ENCODE assay signal across 8 mouse cellular contexts in genomic region chr11:46216669-46217068, GRCm38 (mm10). TPM values are rescaled to one million over a fixed set of nuclear protein-coding genes. Genes with fewer than 3 reads are reported as not detected.
A peak's percentile ranks its signal among the peaks of the same experiment; 100 is the strongest.
DNase-seq lines count a peak whose midpoint lies in the region; ATAC-seq and TF ChIP-seq lines count a peak whose summit lies in the region.
"Had no signal": no experiment of that assay in that cellular context is flagged by ENCODE, and none has a peak within 500 bp of the region (broad histone marks: within the 10 kb centered on the region; RNA-seq: fewer than 3 reads in every experiment).

No protein-coding gene starts in this region.

- WGBS in intestine, postnatal 0 days, result 70% methylated on average over 7 of the region's 7 CpGs
- 71% methylated on average over 7 of the region's 7 CpGs for WGBS in intestine, embryonic 16.5 days

- no peak for ATAC-seq in intestine, postnatal 0 days
- no peak for ATAC-seq in intestine, embryonic 16.5 days
- peak; percentile 48 for ATAC-seq in granulocyte monocyte progenitor cell, adult 5-6 weeks (replicated peaks; ENCODE audit: poor library complexity, severe bottlenecking)

- H3K27ac ChIP-seq in intestine, postnatal 0 days (ENCODE audit: low read depth, low read length), result no peak overlapping the region
- no peak overlapping the region for H3K27ac ChIP-seq in intestine, embryonic 16.5 days (ENCODE audit: low read length)
- H3K27ac ChIP-seq: neural tube, embryonic 12.5 days had no signal

- H3K4me3 ChIP-seq in intestine, postnatal 0 days (ENCODE audit: low read depth, low read length), result no peak overlapping the region
- no peak overlapping the region for H3K4me3 ChIP-seq in intestine, embryonic 16.5 days (ENCODE audit: low read length)
- no peak overlapping the region for H3K4me3 ChIP-seq in E14TG2a.4 (replicated peaks; ENCODE audit: low read length)
- H3K4me3 ChIP-seq: neural tube, embryonic 12.5 days had no signal

- H3K4me1 ChIP-seq in intestine, postnatal 0 days (replicated peaks; ENCODE audit: control insufficient read depth, insufficient read depth, low read length), result peaks cover 7% of the 10 kb centered on the region; the same call in 1 of the 2 replicates
- H3K4me1 ChIP-seq in intestine, embryonic 16.5 days (ENCODE audit: control insufficient read depth, insufficient read depth, low read length), result peaks cover 32% of the 10 kb centered on the region
- H3K4me1 ChIP-seq in E14TG2a.4 (replicated peaks; ENCODE audit: low read depth, low read length), result peaks cover 49% of the 10 kb centered on the region

- peak; percentile 66 for TF ChIP-seq CTCF in intestine, postnatal 0 days (IDR thresholded peaks at IDR 0.05; ENCODE audit: low read depth)
- peak; percentile 72 for TF ChIP-seq CTCF in E14TG2a.4 (conservative IDR thresholded peaks at IDR 0.05; ENCODE audit: low read length)

- no peaks in the 10 kb centered on the region for H3K27me3 ChIP-seq in intestine, postnatal 0 days (replicated peaks; ENCODE audit: control insufficient read depth, insufficient read depth, low read length)
- no peaks in the 10 kb centered on the region for H3K27me3 ChIP-seq in intestine, embryonic 16.5 days (replicated peaks; ENCODE audit: control insufficient read depth, insufficient read depth, low read length)
- H3K27me3 ChIP-seq in E14TG2a.4 (ENCODE audit: insufficient read depth, low read length), result no peaks in the 10 kb centered on the region
- H3K27me3 ChIP-seq: neural tube, embryonic 12.5 days had no signal

- H3K9ac ChIP-seq in intestine, postnatal 0 days (ENCODE audit: low read depth, low read length), result no peak overlapping the region
- no peak overlapping the region for H3K9ac ChIP-seq in intestine, embryonic 16.5 days (ENCODE audit: low read depth, low read length)
- H3K9ac ChIP-seq: neural tube, embryonic 12.5 days had no signal

- H3K9me3 ChIP-seq in intestine, postnatal 0 days (ENCODE audit: control insufficient read depth), result no peaks in the 10 kb centered on the region
- H3K9me3 ChIP-seq in intestine, embryonic 16.5 days (ENCODE audit: control insufficient read depth, low read length), result no peaks in the 10 kb centered on the region
- H3K9me3 ChIP-seq in E14TG2a.4 (ENCODE audit: low read length), result no peaks in the 10 kb centered on the region
- H3K9me3 ChIP-seq: neural tube, embryonic 12.5 days had no signal

- H3K36me3 ChIP-seq in intestine, postnatal 0 days (ENCODE audit: control insufficient read depth, insufficient read depth), result no peaks in the 10 kb centered on the region
- no peaks in the 10 kb centered on the region for H3K36me3 ChIP-seq in intestine, embryonic 16.5 days (ENCODE audit: control insufficient read depth, insufficient read depth, low read length)
- H3K36me3 ChIP-seq in E14TG2a.4 (ENCODE audit: insufficient read depth, low read length), result no peaks in the 10 kb centered on the region

- H3K4me2 ChIP-seq in intestine, postnatal 0 days (replicated peaks; ENCODE audit: low read depth), result no peak overlapping the region
- no peak overlapping the region for H3K4me2 ChIP-seq in intestine, embryonic 16.5 days (ENCODE audit: low read depth, low read length)
- H3K4me2 ChIP-seq: neural tube, embryonic 12.5 days had no signal

- peak; percentile 74 to 79 for DNase-seq in B cell, adult 2 months
- DNase-seq in right cerebral cortex, postnatal 4 days, result peak; percentile 77
- no peak for DNase-seq in yolk sac, embryonic 10.5 days (ENCODE audit: low spot score)

RNA-seq across cellular contexts. Expression of gene Fndc9, which starts 18.7 kb away (rescaled TPM):
- 0.10 and 0.17 TPM in 2 replicates for polyA plus RNA-seq in intestine, postnatal 0 days (2015; fragmentation: Nextera tagmentation; extraction: Ambion mirVana)
- 0.09 and 0.15 TPM in 2 replicates for polyA plus RNA-seq in intestine, embryonic 16.5 days (2015; fragmentation: Nextera tagmentation; extraction: Ambion mirVana)
- total RNA-seq in granulocyte monocyte progenitor cell, adult 5-6 weeks (2014; fragmentation: Nextera tagmentation), result not detected in 2 replicates
- not detected in 2 replicates for total RNA-seq in granulocyte monocyte progenitor cell, adult 5-6 weeks (2017)

RNA-seq across cellular contexts. Expression of gene Nipal4, which starts 50.4 kb away (rescaled TPM):
- 2.1 and 2.9 TPM in 2 replicates for polyA plus RNA-seq in intestine, postnatal 0 days (2015; fragmentation: Nextera tagmentation; extraction: Ambion mirVana)
- polyA plus RNA-seq in intestine, embryonic 16.5 days (2015; fragmentation: Nextera tagmentation; extraction: Ambion mirVana), result 3.7 TPM in 2 replicates
- not detected in 2 replicates for total RNA-seq in granulocyte monocyte progenitor cell, adult 5-6 weeks (2014; fragmentation: Nextera tagmentation)
- total RNA-seq in granulocyte monocyte progenitor cell, adult 5-6 weeks (2017), result not detected in 2 replicates
